Mouse (Mus musculus) CH12.LX (cell line): Measurements from ENCODE around the gene Tex33. TPM values are rescaled to one million over a fixed set of nuclear protein-coding genes. Genes with fewer than 3 reads are reported as not detected.

ENCODE experiments used
- DNase-seq: peaks from one replicate; pipeline ENCODE4 v3.0.0-alpha.2; 2013; ENCODE audit errors: extremely low read depth
- H3K27ac ChIP-seq: 2 replicates; pipeline ENCODE4 v1.5.1; 2012; ENCODE audit warnings: low read depth, mild to moderate bottlenecking, control low read depth, moderate library complexity; ENCODE audit not compliant: insufficient read depth
- H3K27me3 ChIP-seq: replicated peaks from 2 replicates; pipeline ENCODE3; 2012; ENCODE audit warnings: inconsistent platforms
- H3K36me3 ChIP-seq, 2 experiments: replicated peaks in 1 of 2; 2 replicates each; pipeline versions ENCODE3 to v1.6.1; 2012; ENCODE audit warnings: inconsistent platforms in 1 of 2, low read length in 1 of 2, mild to moderate bottlenecking in 1 of 2, mixed read lengths in 1 of 2, moderate library complexity in 1 of 2; ENCODE audit not compliant: control insufficient read depth in 1 of 2, insufficient read depth in 1 of 2
- H3K4me1 ChIP-seq, 2 experiments: 2 replicates each; pipeline ENCODE4 v1.6.1; 2012; ENCODE audit warnings: inconsistent platforms in 1 of 2, moderate library complexity in 1 of 2; ENCODE audit not compliant: insufficient read depth in 2 of 2, control insufficient read depth in 1 of 2
- H3K4me2 ChIP-seq: 2 replicates; pipeline ENCODE4 v1.6.1; 2012; ENCODE audit warnings: low read depth, mild to moderate bottlenecking, control low read depth; ENCODE audit not compliant: poor library complexity, insufficient read depth, severe bottlenecking
- H3K4me3 ChIP-seq, 3 experiments: fragments of 150-350 bp in 1 of 3; sonication (generic) in 1 of 3; replicated peaks in 1 of 3; 2 replicates each; pipeline versions ENCODE3 to v1.5.1; 2011 to 2012; ENCODE audit warnings: low read depth in 2 of 3, low read length in 2 of 3, mild to moderate bottlenecking in 2 of 3, moderate library complexity in 2 of 3, control low read depth in 1 of 3, improper control_type of control experiment in 1 of 3, inconsistent platforms in 1 of 3, mixed read lengths in 1 of 3; ENCODE audit not compliant: poor library complexity in 1 of 3
- H3K79me2 ChIP-seq: replicated peaks from 2 replicates; pipeline ENCODE4 v1.6.1; 2012; ENCODE audit warnings: mild to moderate bottlenecking, moderate library complexity; ENCODE audit not compliant: control insufficient read depth, poor library complexity, insufficient read depth, severe bottlenecking; ENCODE audit errors: extremely low read depth
- H3K9ac ChIP-seq: 2 replicates; pipeline ENCODE4 v1.6.1; 2012; ENCODE audit warnings: low read depth, mild to moderate bottlenecking, control low read depth, moderate library complexity; ENCODE audit not compliant: insufficient read depth
- H3K9me3 ChIP-seq: replicated peaks from 2 replicates; pipeline ENCODE3; 2012; ENCODE audit warnings: low read length, inconsistent platforms, mixed read lengths
- BHLHE40 ChIP-seq: IDR thresholded peaks from 2 replicates; pipeline ENCODE4 v1.6.1; 2011; ENCODE audit warnings: mild to moderate bottlenecking, low read depth, low read length, improper control_type of control experiment
- CHD2 ChIP-seq: IDR thresholded peaks from 2 replicates; pipeline ENCODE4 v1.6.1; 2011; ENCODE audit warnings: low read length, improper control_type of control experiment
- E2F4 ChIP-seq: IDR thresholded peaks from 2 replicates; pipeline ENCODE4 v1.6.1; 2011; ENCODE audit warnings: low read depth, low read length, improper control_type of control experiment; ENCODE audit not compliant: insufficient replicate concordance
- ELF1 ChIP-seq: IDR thresholded peaks from 2 replicates; pipeline ENCODE4 v1.6.1; 2014; ENCODE audit warnings: low read depth, mild to moderate bottlenecking, inconsistent platforms, low read length, improper control_type of control experiment
- EP300 ChIP-seq: IDR thresholded peaks from 2 replicates; pipeline ENCODE4 v1.6.1; 2011; ENCODE audit warnings: low read length, improper control_type of control experiment
- ETS1 ChIP-seq: conservative IDR thresholded peaks from 2 replicates; pipeline ENCODE4 v1.6.1; 2012; ENCODE audit warnings: low read depth, mild to moderate bottlenecking, inconsistent platforms, low read length, improper control_type of control experiment, moderate library complexity
- GABPA ChIP-seq: IDR thresholded peaks from 2 replicates; pipeline ENCODE4 v1.6.1; 2012; ENCODE audit warnings: low read depth, low read length, improper control_type of control experiment, inconsistent platforms; ENCODE audit not compliant: insufficient replicate concordance
- IRF4 ChIP-seq: IDR thresholded peaks from 2 replicates; pipeline ENCODE4 v1.6.1; 2014; ENCODE audit warnings: low read depth, mild to moderate bottlenecking, inconsistent platforms, low read length, improper control_type of control experiment
- JUN ChIP-seq: IDR thresholded peaks from 2 replicates; pipeline ENCODE4 v1.6.1; 2011; ENCODE audit warnings: low read depth, mild to moderate bottlenecking, low read length, improper control_type of control experiment, moderate library complexity; ENCODE audit not compliant: insufficient read depth
- JUND ChIP-seq: conservative IDR thresholded peaks from 2 replicates; pipeline ENCODE4 v1.6.1; 2011; ENCODE audit warnings: low read depth, low read length, improper control_type of control experiment
- MAX ChIP-seq: IDR thresholded peaks from 2 replicates; pipeline ENCODE4 v1.6.1; 2011; ENCODE audit warnings: low read length, improper control_type of control experiment
- MYC ChIP-seq: IDR thresholded peaks from 2 replicates; pipeline ENCODE4 v1.6.1; 2011; ENCODE audit warnings: low read depth, mild to moderate bottlenecking, improper control_type of control experiment, low read length
- NRF1 ChIP-seq: IDR thresholded peaks from 2 replicates; pipeline ENCODE4 v1.6.1; 2014; ENCODE audit warnings: low read depth, mild to moderate bottlenecking, inconsistent platforms, low read length, improper control_type of control experiment, moderate library complexity
- POLR2A ChIP-seq: IDR thresholded peaks from 2 replicates; pipeline ENCODE4 v1.6.1; 2011; ENCODE audit warnings: low read depth, mild to moderate bottlenecking, improper control_type of control experiment, low read length
- RAD21 ChIP-seq: IDR thresholded peaks from 2 replicates; pipeline ENCODE4 v1.6.1; 2011; ENCODE audit warnings: low read depth, mild to moderate bottlenecking, low read length, improper control_type of control experiment, moderate library complexity
- RCOR1 ChIP-seq: conservative IDR thresholded peaks from 2 replicates; pipeline ENCODE4 v1.6.1; 2012; ENCODE audit warnings: low read depth, mild to moderate bottlenecking, inconsistent platforms, low read length, improper control_type of control experiment
- UBTF ChIP-seq: IDR thresholded peaks from 2 replicates; pipeline ENCODE4 v1.6.1; 2012; ENCODE audit warnings: low read depth, mild to moderate bottlenecking, inconsistent platforms, low read length, improper control_type of control experiment, moderate library complexity
- USF1 ChIP-seq: IDR thresholded peaks from 2 replicates; pipeline ENCODE4 v1.6.1; 2014; ENCODE audit warnings: low read depth, mild to moderate bottlenecking, inconsistent platforms, low read length, improper control_type of control experiment
- USF2 ChIP-seq: conservative IDR thresholded peaks from 2 replicates; pipeline ENCODE4 v1.6.1; 2011; ENCODE audit warnings: low read depth, low read length, improper control_type of control experiment
- ZC3H11A ChIP-seq: IDR thresholded peaks from 2 replicates; pipeline ENCODE4 v1.6.1; 2012; ENCODE audit warnings: low read depth, mild to moderate bottlenecking, inconsistent platforms, low read length, improper control_type of control experiment
- ZNF384 ChIP-seq: IDR thresholded peaks from 2 replicates; pipeline ENCODE4 v1.6.1; 2012; ENCODE audit warnings: low read depth, low read length, improper control_type of control experiment, inconsistent platforms
- dilution Hi-C: fragments of 300-500 bp; cut with MboI; formaldehyde crosslinking; loops from 2 replicates; pipeline ENCODE4 v1.14.3; 2020; ENCODE audit warnings: low sequenced_read_pairs; ENCODE audit not compliant: extremely low pct_unique_long_range_greater_than_20kb, extremely low pct_ligation_motif_present
- in situ Hi-C: fragments of 300-500 bp; cut with MboI; formaldehyde crosslinking; loops from 3 replicates; pipeline ENCODE4 v1.14.3; 2019; ENCODE audit warnings: low sequenced_read_pairs, low pct_ligation_motif_present, low pct_unique_long_range_greater_than_20kb, mixed read lengths
- polyA plus RNA-seq: library from polyadenylated mRNA; unstranded; fragments of >175 nt; gene quantifications from 2 replicates; pipeline ENCODE4 v1.2.1, GENCODE M21; 2012; ENCODE audit warnings: low read depth; ENCODE audit not compliant: insufficient read length
- total RNA-seq, 2 experiments: library from RNA; depleted of rRNA; stranded (reverse); fragments of 300-350 nt in 1 of 2; fragments of >200 nt in 1 of 2; gene quantifications; 2 replicates each; pipeline ENCODE4 v1.2.3; 2012 to 2014

The Tex33 gene
- total and polyA plus RNA-seq, 3 experiments = not detected

- no peak overlapping the region for H3K4me3 ChIP-seq
- H3K27ac ChIP-seq = no peak overlapping the region
- dilution Hi-C loops = no loop called here
- H3K36me3 ChIP-seq = no peaks in the 10 kb centered on the region
- no peaks in the 10 kb centered on the region for H3K79me2 ChIP-seq
- peaks cover 5% of the 10 kb centered on the region for H3K9me3 ChIP-seq
- H3K4me1 ChIP-seq = no peaks in the 10 kb centered on the region
- H3K9ac ChIP-seq = no peak overlapping the region
- in situ Hi-C loops = no loop called here
- DNase-seq = no peak
- H3K27me3 ChIP-seq = peaks cover 68% of the 10 kb centered on the region
- no peak overlapping the region for H3K4me2 ChIP-seq
- TF ChIP-seq USF2 = no peak
- TF ChIP-seq CHD2 = no peak
- no peak for TF ChIP-seq POLR2A
- TF ChIP-seq USF1 = no peak
- TF ChIP-seq E2F4 = no peak
- TF ChIP-seq RCOR1 = no peak
- no peak for TF ChIP-seq JUN
- no peak for TF ChIP-seq NRF1
- no peak for TF ChIP-seq GABPA
- no peak for TF ChIP-seq IRF4
- TF ChIP-seq BHLHE40 = no peak
- no peak for TF ChIP-seq ELF1
- no peak for TF ChIP-seq EP300
- TF ChIP-seq UBTF = no peak
These were observed 15.5 kb downstream of the Tex33 start for GRCm38 (mm10) chr15:78380208-78380607.

GRCm38 (mm10) chr15:78378556-78378955 lies 17.2 kb downstream of the Tex33 start:
- dilution Hi-C loops (no loop called here), in situ Hi-C loops (no loop called here)
- TF ChIP-seq MAX (no peak), JUND (no peak), RAD21 (no peak), ZNF384 (no peak), ZC3H11A (no peak), MYC (no peak), POLR2A (no peak), ELF1 (no peak), ETS1 (no peak), UBTF (no peak), JUN (no peak)
- H3K9ac ChIP-seq = no peak overlapping the region
- H3K36me3 ChIP-seq = no peaks in the 10 kb centered on the region
- no peak for DNase-seq
- H3K4me2 ChIP-seq = no peak overlapping the region
- no peak overlapping the region for H3K27ac ChIP-seq
- H3K79me2 ChIP-seq = no peaks in the 10 kb centered on the region
- no peaks in the 10 kb centered on the region for H3K4me1 ChIP-seq
- H3K27me3 ChIP-seq = peaks cover 66% of the 10 kb centered on the region
- peaks cover 5% of the 10 kb centered on the region for H3K9me3 ChIP-seq
- H3K4me3 ChIP-seq = no peak overlapping the region
